Mouse (Mus musculus): ENCODE results near the gene Ret. TPM values are rescaled to one million over a fixed set of nuclear protein-coding genes. Genes with fewer than 3 reads are reported as not detected.

Gene Ret
- polyA plus RNA-seq (2015; fragmentation: Nextera tagmentation; extraction: Ambion mirVana), result 0.05 and 0.11 TPM in 2 replicates

GRCm38 (mm10) chr6:118197440-118197975 is at the start of gene Ret:
Gene Ret (minus strand): TSS chr6:118197718.

GRCm38 (mm10) chr6:118138731-118139709 is 58.5 kb downstream of the Ret start, which contains the start of gene Csgalnact2:
Gene Csgalnact2 (minus strand): TSS chr6:118139140.

Other genes with a start within 250 kb of the Ret start
- gene Rasgef1a, start 186.3 kb downstream of the Ret start, polyA plus RNA-seq (2015; fragmentation: Nextera tagmentation; extraction: Ambion mirVana), result 0.83 and 1.8 TPM in 2 replicates
- 14.7 and 18.4 TPM in 2 replicates for gene Csgalnact2, start 58.6 kb downstream of the Ret start, polyA plus RNA-seq (2015; fragmentation: Nextera tagmentation; extraction: Ambion mirVana)
- gene Bms1, start 221.8 kb upstream of the Ret start, polyA plus RNA-seq (2015; fragmentation: Nextera tagmentation; extraction: Ambion mirVana), result 16.2 and 16.4 TPM in 2 replicates

Measured in spleen, postnatal 0 days (tissue).